Mouse (Mus musculus): ENCODE data around the gene Psmg3. TPM values are rescaled to one million over a fixed set of nuclear protein-coding genes. Genes with fewer than 3 reads are reported as not detected.
A peak's percentile ranks its signal among the peaks of the same experiment; 100 is the strongest.

Psmg3 gene
- polyA plus RNA-seq, 1 experiment from 2014 or later = 54.7 TPM

DNA sequence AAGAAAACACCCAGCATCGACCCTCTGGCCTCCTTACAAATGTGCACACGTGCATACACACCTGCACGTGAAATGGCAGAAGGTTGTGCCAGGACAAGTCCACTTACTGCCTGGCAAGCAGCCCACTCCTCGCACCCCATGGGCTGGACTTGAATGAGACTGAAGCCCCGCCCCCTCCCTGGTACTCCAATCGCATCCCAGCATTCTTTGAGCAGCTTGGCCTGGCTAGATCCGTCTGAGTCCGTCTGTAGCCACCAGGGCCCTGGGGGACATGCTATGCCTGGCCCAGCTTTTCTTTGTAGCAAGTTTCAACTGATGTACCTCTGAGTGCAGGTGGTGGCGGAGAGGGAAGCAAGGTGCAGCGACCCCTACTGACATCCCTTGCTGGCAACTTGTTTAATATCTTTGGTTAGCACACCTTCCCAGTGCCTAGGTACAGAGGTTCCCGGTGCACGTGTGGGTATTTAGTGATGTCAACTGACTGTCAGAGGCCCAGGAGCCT, 23.0 kb downstream of the Psmg3 start:
- no peak for DNase-seq (ENCODE audit: low read depth, low spot score)
- ChIA-PET POLR2A (interaction anchor here (1.2 kb wide), 1 partner anchor 12 kb away, joined by 3 read pairs; no protein-coding TSS in a partner anchor), CTCF (interaction anchor here (0.8 kb wide), 1 partner anchor 15 kb away, joined by 4 read pairs; no protein-coding TSS in a partner anchor)
- no peaks in the 10 kb centered on the region for H3K27me3 ChIP-seq
- no peak for ATAC-seq
- TF ChIP-seq CTCF (IDR thresholded peaks at IDR 0.05) = no peak
- in situ Hi-C loops (cut with MboI; ENCODE audit: low pct_unique_long_range_greater_than_20kb) = no loop called here

DNA sequence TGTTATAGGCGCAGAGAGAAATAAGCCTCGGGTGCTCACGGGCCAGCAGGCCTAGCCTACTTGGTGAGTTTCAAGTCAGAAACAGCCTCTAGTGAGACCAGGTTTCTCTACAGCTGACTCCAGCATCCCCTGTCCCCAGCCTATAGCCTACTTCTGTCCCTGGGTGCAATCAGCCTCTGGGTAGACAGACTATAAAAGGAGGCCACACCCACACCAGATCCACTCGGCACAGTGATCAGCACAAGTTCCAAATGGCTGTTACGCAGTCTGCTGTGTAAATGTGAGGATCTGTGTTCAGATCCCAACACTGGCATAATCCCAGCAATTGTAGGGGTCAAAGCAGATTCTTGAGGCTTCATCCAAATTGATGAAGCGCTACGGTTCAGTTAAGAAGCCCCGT, 23.5 kb downstream of the Psmg3 start:
- in situ Hi-C loops (cut with MboI; ENCODE audit: low pct_unique_long_range_greater_than_20kb) = no loop called here
- POLR2A ChIA-PET = interaction anchor here (1.2 kb wide), 1 partner anchor 11 kb away, joined by 3 read pairs; no protein-coding TSS in a partner anchor
- no peak for DNase-seq (ENCODE audit: low read depth, low spot score)
- ATAC-seq = no peak
- TF ChIP-seq CTCF (IDR thresholded peaks at IDR 0.05) = no peak
- H3K27me3 ChIP-seq = no peaks in the 10 kb centered on the region
- CTCF ChIA-PET = interaction anchor here (0.8 kb wide), 1 partner anchor 16 kb away, joined by 4 read pairs; no protein-coding TSS in a partner anchor

DNA sequence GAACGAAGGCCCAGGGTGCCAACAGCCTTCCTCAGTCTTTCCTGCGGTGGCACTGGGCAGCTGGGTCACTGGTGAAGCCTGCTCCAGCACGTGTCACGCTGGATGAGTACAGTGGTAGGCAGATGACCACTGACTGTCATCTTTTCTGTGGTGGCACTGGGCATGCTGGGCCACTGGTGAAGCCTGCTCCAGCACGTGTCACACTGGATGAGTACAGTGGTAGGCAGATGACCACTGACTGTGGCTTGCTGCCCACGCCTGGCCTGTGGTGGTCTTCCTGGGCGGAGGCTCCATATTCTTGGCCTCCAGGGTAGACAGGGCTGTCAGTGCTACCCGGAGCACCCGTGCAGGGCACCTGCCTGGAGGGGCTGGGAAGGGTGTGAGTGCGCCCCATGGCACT, 24.8 kb downstream of the Psmg3 start:
- ChIA-PET CTCF (no interaction called here), POLR2A (no interaction called here)
- TF ChIP-seq CTCF (IDR thresholded peaks at IDR 0.05) = no peak
- H3K27me3 ChIP-seq = no peaks in the 10 kb centered on the region
- DNase-seq (ENCODE audit: low read depth, low spot score) (no peak), ATAC-seq (no peak)
- in situ Hi-C loops (cut with MboI; ENCODE audit: low pct_unique_long_range_greater_than_20kb) = no loop called here

DNA sequence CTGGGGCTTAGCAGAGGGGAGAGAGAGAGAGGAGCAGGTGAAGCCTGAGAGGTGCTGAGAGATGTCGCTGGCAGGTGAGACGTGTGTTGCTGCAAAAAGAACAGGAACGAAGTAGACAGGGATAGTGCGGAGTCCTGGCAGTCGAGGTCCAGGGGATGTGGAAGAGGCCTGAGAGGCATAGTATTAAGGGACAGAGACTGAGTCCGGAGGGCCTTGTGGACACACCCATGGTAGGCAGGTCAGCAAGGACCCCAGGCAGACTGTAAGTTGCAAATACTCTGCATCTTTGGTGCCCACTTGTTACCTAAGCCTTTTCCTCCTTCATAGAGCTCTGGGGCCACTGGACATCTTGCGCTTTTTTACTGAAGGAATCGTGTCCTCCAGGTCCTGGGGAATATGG, 25.5 kb downstream of the Psmg3 start:
- DNase-seq (ENCODE audit: low read depth, low spot score) (no peak), ATAC-seq (no peak)
- no peak for TF ChIP-seq CTCF (IDR thresholded peaks at IDR 0.05)
- no peaks in the 10 kb centered on the region for H3K27me3 ChIP-seq
- CTCF ChIA-PET = no interaction called here
- in situ Hi-C loops (cut with MboI; ENCODE audit: low pct_unique_long_range_greater_than_20kb) = no loop called here
- POLR2A ChIA-PET = interaction anchor here (0.9 kb wide), 1 partner anchor 11 kb away, joined by 3 read pairs; no protein-coding TSS in a partner anchor

DNA sequence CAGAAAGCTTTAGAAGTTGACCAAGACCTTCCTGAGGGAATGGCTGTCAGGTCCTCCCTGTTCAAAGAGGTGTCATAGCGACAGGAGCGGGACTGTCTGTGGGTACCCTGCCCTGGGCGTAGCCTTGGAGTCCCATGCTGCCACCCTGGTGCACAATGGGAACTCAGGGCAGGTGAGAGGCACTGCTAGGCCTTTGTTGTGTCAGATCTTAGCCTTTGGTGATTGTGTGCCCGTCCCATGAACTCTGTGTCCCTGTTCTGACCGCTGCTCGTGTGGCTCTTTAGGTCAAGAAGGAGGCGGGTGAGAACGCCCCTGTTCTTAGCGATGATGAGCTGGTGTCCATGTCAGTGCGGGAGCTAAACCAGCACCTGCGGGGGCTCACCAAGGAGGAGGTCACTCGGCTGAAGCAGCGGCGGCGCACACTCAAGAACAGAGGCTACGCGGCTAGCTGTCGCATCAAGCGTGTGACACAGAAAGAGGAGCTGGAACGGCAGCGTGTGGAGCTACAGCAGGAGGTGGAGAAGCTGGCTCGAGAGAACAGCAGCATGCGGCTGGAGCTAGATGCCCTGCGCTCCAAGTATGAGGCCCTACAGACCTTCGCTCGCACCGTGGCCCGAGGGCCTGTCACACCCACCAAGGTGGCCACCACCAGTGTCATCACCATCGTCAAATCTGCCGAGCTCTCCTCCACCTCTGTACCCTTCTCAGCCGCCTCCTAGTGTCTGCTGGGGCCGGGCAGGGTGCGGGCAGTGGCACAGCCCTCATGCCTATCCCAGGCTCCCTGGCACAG, 26.7 kb downstream of the Psmg3 start:
- ATAC-seq (no peak), DNase-seq (ENCODE audit: low read depth, low spot score) (no peak)
- no peaks in the 10 kb centered on the region for H3K27me3 ChIP-seq
- in situ Hi-C loops (cut with MboI; ENCODE audit: low pct_unique_long_range_greater_than_20kb) = no loop called here
- ChIA-PET POLR2A (interaction anchor here (0.9 kb wide), 2 partner anchors 8 to 12 kb away, joined by 3 read pairs; no protein-coding TSS in a partner anchor), CTCF (interaction anchor here (1.1 kb wide), 1 partner anchor 12 kb away, joined by 3 read pairs; no protein-coding TSS in a partner anchor)
- no peak for TF ChIP-seq CTCF (IDR thresholded peaks at IDR 0.05)

DNA sequence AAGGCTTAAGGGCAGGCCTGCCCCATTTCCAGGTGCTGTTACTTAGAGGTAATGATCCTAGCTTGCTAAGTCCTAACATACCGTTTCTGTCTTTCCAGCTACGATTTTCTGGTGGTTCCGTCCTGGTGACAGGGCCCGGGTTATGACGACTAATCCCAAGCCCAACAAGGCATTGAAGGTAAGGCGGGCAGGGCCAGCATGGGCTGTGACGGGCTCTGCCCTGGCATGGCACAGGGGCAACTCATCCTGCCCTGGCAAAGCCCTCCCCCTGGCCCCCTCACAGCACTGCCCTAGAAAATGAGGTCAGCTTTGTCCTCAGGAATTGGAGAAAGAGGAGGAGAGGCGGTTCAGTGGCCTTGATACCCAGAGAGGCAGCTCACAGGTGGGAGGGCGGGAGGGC, 27.6 kb downstream of the Psmg3 start:
- ATAC-seq (no peak), DNase-seq (ENCODE audit: low read depth, low spot score) (no peak)
- H3K27me3 ChIP-seq = no peaks in the 10 kb centered on the region
- in situ Hi-C loops (cut with MboI; ENCODE audit: low pct_unique_long_range_greater_than_20kb) = no loop called here
- CTCF ChIA-PET = interaction anchor here (1.2 kb wide), 1 partner anchor 23 kb away, joined by 4 read pairs; the partner anchor contains the start of gene Ints1
- POLR2A ChIA-PET = interaction anchor here (0.6 kb wide), 1 partner anchor 321 kb away, joined by 3 read pairs; no protein-coding TSS in a partner anchor
- TF ChIP-seq CTCF (IDR thresholded peaks at IDR 0.05) = no peak

DNA sequence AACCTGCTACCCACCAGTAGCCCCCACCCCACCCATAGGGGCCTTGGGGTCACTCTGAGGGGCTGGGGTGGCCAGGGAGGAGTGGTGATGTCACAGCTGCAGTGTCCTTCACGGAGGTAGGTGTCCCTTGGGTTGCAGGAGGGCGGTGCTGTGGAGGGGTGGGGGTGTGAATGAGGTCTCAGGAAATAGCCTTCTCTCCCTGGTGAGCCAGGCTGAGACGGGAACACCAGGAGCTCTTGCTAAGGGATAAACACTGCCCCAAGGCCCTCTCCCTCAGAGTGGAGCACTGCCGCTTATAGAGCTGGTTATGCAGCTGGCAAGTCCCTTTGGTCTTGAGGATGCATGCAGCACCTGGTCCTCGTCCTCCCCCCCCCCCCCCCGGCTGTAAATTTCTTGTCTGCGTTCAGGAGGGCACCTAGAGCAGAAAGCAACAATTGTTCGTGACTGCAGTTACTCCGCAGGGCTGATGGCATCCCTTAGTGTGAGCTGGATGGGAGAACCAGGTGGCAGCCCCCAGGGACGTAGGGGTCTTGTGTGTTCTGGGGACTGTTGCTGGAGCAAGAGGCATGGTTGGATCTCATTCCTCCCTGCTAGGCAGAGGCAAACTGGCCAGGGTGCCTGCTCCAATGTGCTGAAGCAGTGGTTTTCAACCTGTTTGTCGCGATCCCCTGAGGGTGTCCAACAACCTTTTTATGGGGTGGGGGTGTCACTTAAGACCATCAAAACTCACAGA, 28.4 kb downstream of the Psmg3 start:
- ATAC-seq (no peak), DNase-seq (ENCODE audit: low read depth, low spot score) (no peak)
- in situ Hi-C loops (cut with MboI; ENCODE audit: low pct_unique_long_range_greater_than_20kb) = no loop called here
- POLR2A ChIA-PET = interaction anchor here (0.7 kb wide), 1 partner anchor 751 kb away, joined by 4 read pairs; no protein-coding TSS in a partner anchor
- TF ChIP-seq CTCF (IDR thresholded peaks at IDR 0.05) = no peak
- no peaks in the 10 kb centered on the region for H3K27me3 ChIP-seq
- CTCF ChIA-PET = interaction anchor here (1.2 kb wide), 1 partner anchor 22 kb away, joined by 4 read pairs; the partner anchor contains the start of gene Ints1

DNA sequence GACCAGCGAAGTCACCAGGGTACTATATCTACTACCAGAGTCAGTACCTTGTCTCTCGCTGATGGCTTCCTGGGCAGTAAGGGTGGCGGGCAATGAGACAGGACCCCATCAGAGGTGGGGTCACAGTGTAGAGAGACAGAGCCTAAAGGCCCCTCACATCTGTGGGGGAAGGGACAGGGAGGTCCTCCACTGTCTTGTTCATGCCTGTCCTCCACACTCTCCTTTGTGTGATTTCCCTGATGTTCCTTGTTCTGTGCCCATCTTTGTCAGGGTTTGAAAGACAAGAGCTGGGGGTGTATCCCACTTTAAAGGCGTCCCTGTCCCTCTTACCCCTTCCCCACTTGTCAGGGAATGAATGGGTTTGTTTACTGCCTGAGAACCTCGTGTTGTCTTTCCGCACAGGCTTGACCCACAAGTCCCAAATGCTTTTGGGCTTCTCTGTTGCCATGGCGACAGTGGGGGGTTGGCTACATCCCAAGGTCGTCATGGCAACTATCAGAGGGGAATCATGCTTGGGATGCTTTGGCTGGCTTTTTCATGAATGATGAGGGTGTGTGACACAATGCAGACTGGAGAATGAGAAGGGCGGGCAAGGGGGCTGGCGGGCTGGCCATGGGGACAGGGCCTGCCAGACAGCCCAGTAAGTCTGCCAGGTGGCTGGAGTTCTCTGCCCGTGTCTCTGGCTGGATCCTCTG, 29.1 kb downstream of the Psmg3 start:
- peak; percentile 6 for ATAC-seq
- ChIA-PET POLR2A (interaction anchor here (0.7 kb wide), 1 partner anchor 752 kb away, joined by 4 read pairs; no protein-coding TSS in a partner anchor), CTCF (interaction anchor here (1.2 to 1.6 kb wide), 2 partner anchors 8 to 22 kb away, joined by 3 to 4 read pairs; partner anchors contain the start of gene Ints1)
- H3K27me3 ChIP-seq = no peaks in the 10 kb centered on the region
- in situ Hi-C loops (cut with MboI; ENCODE audit: low pct_unique_long_range_greater_than_20kb) = no loop called here
- TF ChIP-seq CTCF (IDR thresholded peaks at IDR 0.05) = no peak
- DNase-seq (ENCODE audit: low read depth, low spot score) = peak; percentile 85

DNA sequence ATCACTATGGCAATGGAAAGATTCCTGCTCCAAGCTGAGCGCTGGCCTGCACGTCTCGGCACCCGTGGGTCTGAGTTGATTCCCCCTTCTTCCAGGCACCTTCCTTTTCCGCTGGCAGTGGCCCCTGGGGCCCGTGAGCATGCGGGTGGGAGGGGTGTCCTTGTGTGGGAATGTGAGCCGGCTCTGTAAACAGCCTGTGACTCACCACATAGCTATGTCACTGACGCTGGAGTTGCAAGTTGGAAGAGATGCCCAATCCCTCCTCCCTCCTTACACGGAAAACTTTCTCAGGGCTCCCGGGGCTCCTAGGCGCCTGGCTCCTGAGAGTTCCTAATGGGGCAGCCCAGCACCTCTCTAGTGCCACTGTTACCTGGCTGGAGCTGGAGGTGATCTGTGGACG, 29.8 kb downstream of the Psmg3 start:
- DNase-seq (ENCODE audit: low read depth, low spot score) (peak; percentile 97), ATAC-seq (peak; percentile 40)
- ChIA-PET CTCF (interaction anchor here (1.1 to 1.6 kb wide), 2 partner anchors 9 to 15 kb away, joined by 3 read pairs; no protein-coding TSS in a partner anchor), POLR2A (interaction anchor here (0.6 to 1.0 kb wide), 2 partner anchors 10 to 20 kb away, joined by 3 read pairs; no protein-coding TSS in a partner anchor)
- in situ Hi-C loops (cut with MboI; ENCODE audit: low pct_unique_long_range_greater_than_20kb) = no loop called here
- no peaks in the 10 kb centered on the region for H3K27me3 ChIP-seq
- no peak for TF ChIP-seq CTCF (IDR thresholded peaks at IDR 0.05)

Measured in Patski (cell line).